Mouse (Mus musculus) hindbrain, embryonic 14.5 days (tissue): ENCODE results near the gene Hlcs. TPM values are rescaled to one million over a fixed set of nuclear protein-coding genes. Genes with fewer than 3 reads are reported as not detected.

Source experiments
- ATAC-seq: fragments of 200-750 bp; cut with Nextera tagmentation; 2 replicates; pipeline ENCODE4 v1.8.0; 2017; ENCODE audit warnings: moderate number of reproducible peaks, mild to moderate bottlenecking, moderate TSS enrichment, moderate library complexity; ENCODE audit not compliant: low FRiP score
- DNase-seq: peaks from one replicate; pipeline ENCODE4 v3.0.0-alpha.2; 2015; ENCODE audit warnings: low spot score
- H3K27ac ChIP-seq: fragments of 300-500 bp; sonication (generic); 2 replicates; pipeline ENCODE4 v1.5.1; 2014; ENCODE audit warnings: mild to moderate bottlenecking, moderate library complexity
- H3K27me3 ChIP-seq: fragments of 300-500 bp; sonication (generic); 2 replicates; pipeline ENCODE4 v1.6.1; 2014; ENCODE audit warnings: mild to moderate bottlenecking, low read length, mixed read lengths; ENCODE audit not compliant: control insufficient read depth, insufficient read depth
- H3K36me3 ChIP-seq: fragments of 300-500 bp; sonication (generic); replicated peaks from 2 replicates; pipeline ENCODE4 v1.6.1; 2014; ENCODE audit not compliant: control insufficient read depth, insufficient read depth
- H3K4me1 ChIP-seq: fragments of 300-500 bp; sonication (generic); replicated peaks from 2 replicates; pipeline ENCODE4 v1.6.1; 2014; ENCODE audit warnings: antibody characterized with exemption, low read length, mixed read lengths; ENCODE audit not compliant: control insufficient read depth, insufficient read depth
- H3K4me2 ChIP-seq: fragments of 300-500 bp; sonication (generic); replicated peaks from 2 replicates; pipeline ENCODE4 v1.6.1; 2014; ENCODE audit warnings: mild to moderate bottlenecking, moderate library complexity
- H3K4me3 ChIP-seq: fragments of 300-500 bp; sonication (generic); replicated peaks from 2 replicates; pipeline ENCODE4 v1.5.1; 2014; ENCODE audit warnings: mild to moderate bottlenecking, low read length
- H3K9ac ChIP-seq: fragments of 300-500 bp; sonication (generic); 2 replicates; pipeline ENCODE4 v1.6.1; 2014
- H3K9me3 ChIP-seq: fragments of 300-500 bp; sonication (generic); 2 replicates; pipeline ENCODE4 v1.6.1; 2016; ENCODE audit warnings: low read length; ENCODE audit not compliant: control insufficient read depth
- WGBS: fragments of 180-500 bp; shearing (Covaris S2); extraction: QIAGEN DNeasy Blood & Tissue Kit; methylation state at CpG from one replicate; pipeline ENCODE4 v1.1.7; 2014; 5-methylcytosine and 5-hydroxymethylcytosine counted together
- polyA plus RNA-seq: library from polyadenylated mRNA; unstranded; fragments of >200 nt; fragmentation: Nextera tagmentation; extraction: Ambion mirVana; gene quantifications from 2 replicates; pipeline ENCODE4 v1.2.1, GENCODE M21; 2014

Hlcs gene
- polyA plus RNA-seq, 1 experiment from 2014 or later: 7.7 TPM

- H3K27ac ChIP-seq: no peak overlapping the region
- no peak overlapping the region for H3K9ac ChIP-seq
- 90% methylated on average over 10 of the region's 10 CpGs for WGBS
- 0 out of 2 replicates have a peak, but pooled peaks cover 5% of the 10 kb centered on the region for H3K9me3 ChIP-seq
- peaks cover 5% of the 10 kb centered on the region; the same call in 1 of the 2 replicates for H3K27me3 ChIP-seq
- no peak overlapping the region for H3K4me2 ChIP-seq
- no peak overlapping the region for H3K4me3 ChIP-seq
- no peaks in the 10 kb centered on the region for H3K4me1 ChIP-seq
- no peak for DNase-seq
- no peak for ATAC-seq
- no peaks in the 10 kb centered on the region; the same call in 1 of the 2 replicates for H3K36me3 ChIP-seq
Measured at GRCm38 (mm10) chr16:94134218-94134617, 179.2 kb downstream of the Hlcs start.

- H3K36me3 ChIP-seq: no peaks in the 10 kb centered on the region; the same call in 1 of the 2 replicates
- H3K9me3 ChIP-seq: no peaks in the 10 kb centered on the region
- H3K9ac ChIP-seq: no peak overlapping the region
- H3K4me3 ChIP-seq: no peak overlapping the region
- no peak overlapping the region for H3K4me2 ChIP-seq
- 17% methylated on average over 2 of the region's 2 CpGs for WGBS
- peaks cover 20% of the 10 kb centered on the region for H3K4me1 ChIP-seq
- H3K27ac ChIP-seq: no peak overlapping the region
- no peak for DNase-seq
- H3K27me3 ChIP-seq: peaks cover 47% of the 10 kb centered on the region
- ATAC-seq: no peak
Measured at GRCm38 (mm10) chr16:94128236-94128835, 185.0 kb downstream of the Hlcs start.

- 33% methylated on average over 9 of the region's 9 CpGs for WGBS
Measured at GRCm38 (mm10) chr16:94126200-94126599, 187.2 kb downstream of the Hlcs start.

GRCm38 (mm10) chr16:94125172-94125981, 188.0 kb downstream of the Hlcs start:
- WGBS: under 1% methylated on average over 75 of the region's 83 CpGs
- H3K4me1 ChIP-seq: peaks cover 20% of the 10 kb centered on the region
- H3K4me2 ChIP-seq: peak overlapping the region; percentile 93
- H3K27ac ChIP-seq: no peak overlapping the region
- peaks cover 65% of the 10 kb centered on the region for H3K27me3 ChIP-seq
- no peaks in the 10 kb centered on the region for H3K36me3 ChIP-seq
- ATAC-seq (peak; percentile 71), DNase-seq (no peak)
- peak overlapping the region; percentile 44 for H3K4me3 ChIP-seq
- no peaks in the 10 kb centered on the region for H3K9me3 ChIP-seq
- H3K9ac ChIP-seq: peak overlapping the region; percentile 61

More at GRCm38 (mm10) chr16:94126200-94126599, 187.2 kb downstream of the Hlcs start:
- Histone ChIP-seq H3K4me2 (peak overlapping the region; percentile 93), H3K27ac (no peak overlapping the region), H3K9me3 (no peaks in the 10 kb centered on the region), H3K36me3 (no peaks in the 10 kb centered on the region), H3K4me3 (no peak overlapping the region), H3K4me1 (peaks cover 20% of the 10 kb centered on the region), H3K27me3 (peaks cover 65% of the 10 kb centered on the region), H3K9ac (0 out of 2 replicates have a peak overlapping the region, but pooled peaks have one; percentile 61)
- ATAC-seq (no peak), DNase-seq (no peak)

GRCm38 (mm10) chr16:94123247-94123646, 190.1 kb downstream of the Hlcs start:
- DNase-seq (peak; percentile 74), ATAC-seq (peak; percentile 41; the same call in 1 of the 2 replicates)
- no peak overlapping the region for H3K9ac ChIP-seq
- peaks cover 16% of the 10 kb centered on the region for H3K4me1 ChIP-seq
- H3K9me3 ChIP-seq: no peaks in the 10 kb centered on the region
- no peak overlapping the region for H3K4me2 ChIP-seq
- no peak overlapping the region for H3K27ac ChIP-seq
- WGBS: 58% methylated on average over 11 of the region's 11 CpGs
- no peak overlapping the region for H3K4me3 ChIP-seq
- no peaks in the 10 kb centered on the region for H3K36me3 ChIP-seq
- H3K27me3 ChIP-seq: peaks cover 59% of the 10 kb centered on the region

- no peaks in the 10 kb centered on the region for H3K36me3 ChIP-seq
- DNase-seq (no peak), ATAC-seq (no peak)
- H3K27ac ChIP-seq: no peak overlapping the region
- H3K9me3 ChIP-seq: no peaks in the 10 kb centered on the region
- no peak overlapping the region for H3K4me2 ChIP-seq
- H3K4me3 ChIP-seq: no peak overlapping the region
- peaks cover 56% of the 10 kb centered on the region for H3K27me3 ChIP-seq
- peaks cover 12% of the 10 kb centered on the region for H3K4me1 ChIP-seq
- H3K9ac ChIP-seq: no peak overlapping the region
- WGBS: 86% methylated on average over 3 of the region's 3 CpGs
Measured at GRCm38 (mm10) chr16:94122347-94122746, 191.0 kb downstream of the Hlcs start.

GRCm38 (mm10) chr16:94118394-94118793, 195.0 kb downstream of the Hlcs start:
- no peaks in the 10 kb centered on the region for H3K36me3 ChIP-seq

GRCm38 (mm10) chr16:94117333-94117732, 196.0 kb downstream of the Hlcs start:
- Histone ChIP-seq H3K4me3 (no peak overlapping the region), H3K27ac (no peak overlapping the region), H3K27me3 (peaks cover 10% of the 10 kb centered on the region), H3K4me2 (no peak overlapping the region), H3K36me3 (no peaks in the 10 kb centered on the region), H3K4me1 (no peaks in the 10 kb centered on the region), H3K9me3 (no peaks in the 10 kb centered on the region), H3K9ac (no peak overlapping the region)
- ATAC-seq (no peak), DNase-seq (no peak)
- 63% methylated on average over 6 of the region's 6 CpGs for WGBS

More at GRCm38 (mm10) chr16:94118394-94118793, 195.0 kb downstream of the Hlcs start:
- DNase-seq: no peak
- Histone ChIP-seq H3K4me1 (no peaks in the 10 kb centered on the region), H3K27me3 (peaks cover 18% of the 10 kb centered on the region), H3K4me2 (no peak overlapping the region), H3K9me3 (no peaks in the 10 kb centered on the region), H3K4me3 (no peak overlapping the region), H3K9ac (no peak overlapping the region), H3K27ac (no peak overlapping the region)
- no peak for ATAC-seq
- 100% methylated on average over 1 of the region's 1 CpGs for WGBS

GRCm38 (mm10) chr16:94114693-94115092, 198.7 kb downstream of the Hlcs start:
- DNase-seq: no peak
- Histone ChIP-seq H3K9me3 (no peaks in the 10 kb centered on the region), H3K4me1 (no peaks in the 10 kb centered on the region), H3K27me3 (no peaks in the 10 kb centered on the region), H3K4me2 (no peak overlapping the region), H3K9ac (no peak overlapping the region), H3K36me3 (no peaks in the 10 kb centered on the region), H3K4me3 (no peak overlapping the region), H3K27ac (no peak overlapping the region)
- no peak for ATAC-seq
- WGBS: 80% methylated on average over 9 of the region's 9 CpGs
